Mouse (Mus musculus): ENCODE measurements at regions not wholly inside any gene's neighbourhood (a gene's known extent, or its start where the extent isn't known, plus 50 kb on each side); places are given as distances from the start of the nearest gene placed in this dataset.

GRCm38 (mm10) chr15:57589404-57590377 lies 112.3 kb upstream of the Slc22a22 start:
- WGBS, result 27% methylated on average over 11 of the region's 12 CpGs
- ATAC-seq (ENCODE audit: low FRiP score, low read depth), result peak; percentile 85
- no peaks in the 10 kb centered on the region for H3K36me3 ChIP-seq
- H3K4me3 ChIP-seq, result no peak overlapping the region
- H3K4me1 ChIP-seq (replicated peaks), result peaks cover 18% of the 10 kb centered on the region
- H3K27me3 ChIP-seq, result no peaks in the 10 kb centered on the region
- no peak overlapping the region for H3K9ac ChIP-seq
- peak overlapping the region; percentile 26 for H3K4me2 ChIP-seq
- H3K27ac ChIP-seq (replicated peaks), result peak overlapping the region; percentile 64
- H3K9me3 ChIP-seq, result no peaks in the 10 kb centered on the region

- Histone ChIP-seq H3K4me1 (replicated peaks) (peaks cover 13% of the 10 kb centered on the region), H3K27me3 (no peaks in the 10 kb centered on the region), H3K4me3 (no peak overlapping the region), H3K4me2 (no peak overlapping the region), H3K27ac (replicated peaks) (no peak overlapping the region), H3K36me3 (no peaks in the 10 kb centered on the region), H3K9ac (no peak overlapping the region), H3K9me3 (no peaks in the 10 kb centered on the region)
- ATAC-seq (ENCODE audit: low FRiP score, low read depth), result no peak
- WGBS, result 61% methylated on average over 1 of the region's 1 CpGs
Measured at GRCm38 (mm10) chr15:57585411-57585810, 108.0 kb upstream of the Slc22a22 start.

GRCm38 (mm10) chr15:57584498-57584897 lies 107.1 kb upstream of the Slc22a22 start:
- no peak overlapping the region for H3K4me2 ChIP-seq
- ATAC-seq (ENCODE audit: low FRiP score, low read depth), result no peak
- WGBS, result 90% methylated on average over 11 of the region's 11 CpGs
- H3K4me3 ChIP-seq, result no peak overlapping the region
- H3K4me1 ChIP-seq (replicated peaks), result peaks cover 4% of the 10 kb centered on the region
- H3K9me3 ChIP-seq, result no peaks in the 10 kb centered on the region
- no peaks in the 10 kb centered on the region for H3K36me3 ChIP-seq
- H3K27ac ChIP-seq (replicated peaks), result no peak overlapping the region
- H3K27me3 ChIP-seq, result no peaks in the 10 kb centered on the region
- no peak overlapping the region for H3K9ac ChIP-seq

- Histone ChIP-seq H3K9me3 (no peaks in the 10 kb centered on the region), H3K4me3 (no peak overlapping the region), H3K4me1 (replicated peaks) (no peaks in the 10 kb centered on the region), H3K36me3 (no peaks in the 10 kb centered on the region), H3K9ac (no peak overlapping the region), H3K27ac (replicated peaks) (no peak overlapping the region), H3K4me2 (no peak overlapping the region), H3K27me3 (no peaks in the 10 kb centered on the region)
- no peak for ATAC-seq (ENCODE audit: low FRiP score, low read depth)
Measured at GRCm38 (mm10) chr15:57581266-57581665, 103.8 kb upstream of the Slc22a22 start.

- Histone ChIP-seq H3K36me3 (no peaks in the 10 kb centered on the region), H3K9ac (no peak overlapping the region), H3K9me3 (no peaks in the 10 kb centered on the region), H3K27me3 (no peaks in the 10 kb centered on the region), H3K4me1 (replicated peaks) (no peaks in the 10 kb centered on the region), H3K27ac (replicated peaks) (no peak overlapping the region), H3K4me3 (no peak overlapping the region), H3K4me2 (no peak overlapping the region)
- ATAC-seq (ENCODE audit: low FRiP score, low read depth), result no peak
- WGBS, result 67% methylated on average over 2 of the region's 2 CpGs
Measured at GRCm38 (mm10) chr15:57578794-57579193, 101.4 kb upstream of the Slc22a22 start.

- no peak overlapping the region for H3K9ac ChIP-seq
- 47% methylated on average over 2 of the region's 2 CpGs for WGBS
Measured at GRCm38 (mm10) chr15:57574080-57574618, 96.7 kb upstream of the Slc22a22 start.

GRCm38 (mm10) chr15:57572460-57572859 lies 95.0 kb upstream of the Slc22a22 start:
- ATAC-seq (ENCODE audit: low FRiP score, low read depth), result no peak
- H3K27me3 ChIP-seq, result no peaks in the 10 kb centered on the region
- H3K9me3 ChIP-seq, result no peaks in the 10 kb centered on the region
- no peak overlapping the region for H3K4me3 ChIP-seq
- 74% methylated on average over 3 of the region's 3 CpGs for WGBS
- H3K4me2 ChIP-seq, result no peak overlapping the region
- H3K9ac ChIP-seq, result no peak overlapping the region
- H3K27ac ChIP-seq (replicated peaks), result no peak overlapping the region
- no peaks in the 10 kb centered on the region for H3K36me3 ChIP-seq
- H3K4me1 ChIP-seq (replicated peaks), result 0 out of 2 replicates have a peak, but pooled peaks cover 2% of the 10 kb centered on the region

More at GRCm38 (mm10) chr15:57574080-57574618, 96.7 kb upstream of the Slc22a22 start:
- no peak overlapping the region for H3K27ac ChIP-seq (replicated peaks)
- no peak overlapping the region for H3K4me2 ChIP-seq
- no peaks in the 10 kb centered on the region for H3K36me3 ChIP-seq
- H3K9me3 ChIP-seq, result no peaks in the 10 kb centered on the region
- no peaks in the 10 kb centered on the region for H3K4me1 ChIP-seq (replicated peaks)
- H3K4me3 ChIP-seq, result no peak overlapping the region
- H3K27me3 ChIP-seq, result no peaks in the 10 kb centered on the region
- ATAC-seq (ENCODE audit: low FRiP score, low read depth), result no peak

- ATAC-seq (ENCODE audit: low FRiP score, low read depth), result no peak
- Histone ChIP-seq H3K9ac (no peak overlapping the region), H3K4me1 (replicated peaks) (0 out of 2 replicates have a peak, but pooled peaks cover 2% of the 10 kb centered on the region), H3K36me3 (no peaks in the 10 kb centered on the region), H3K9me3 (no peaks in the 10 kb centered on the region), H3K27ac (replicated peaks) (no peak overlapping the region), H3K4me3 (no peak overlapping the region), H3K4me2 (no peak overlapping the region), H3K27me3 (no peaks in the 10 kb centered on the region)
- 56% methylated on average over 5 of the region's 5 CpGs for WGBS
Measured at GRCm38 (mm10) chr15:57568006-57568630, 90.7 kb upstream of the Slc22a22 start.

- Histone ChIP-seq H3K27ac (replicated peaks) (no peak overlapping the region), H3K27me3 (no peaks in the 10 kb centered on the region), H3K4me2 (no peak overlapping the region), H3K9me3 (no peaks in the 10 kb centered on the region), H3K9ac (no peak overlapping the region), H3K36me3 (no peaks in the 10 kb centered on the region), H3K4me1 (replicated peaks) (no peaks in the 10 kb centered on the region), H3K4me3 (no peak overlapping the region)
- ATAC-seq (ENCODE audit: low FRiP score, low read depth), result no peak
- 45% methylated on average over 2 of the region's 2 CpGs for WGBS
Measured at GRCm38 (mm10) chr15:57547154-57547553, 69.7 kb upstream of the Slc22a22 start.

- 80% methylated on average over 4 of the region's 4 CpGs for WGBS
- H3K4me3 ChIP-seq, result no peak overlapping the region
- H3K36me3 ChIP-seq, result no peaks in the 10 kb centered on the region
- H3K4me1 ChIP-seq (replicated peaks), result no peaks in the 10 kb centered on the region
- ATAC-seq (ENCODE audit: low FRiP score, low read depth), result no peak
- no peak overlapping the region for H3K9ac ChIP-seq
- no peak overlapping the region for H3K4me2 ChIP-seq
- no peaks in the 10 kb centered on the region for H3K9me3 ChIP-seq
- H3K27me3 ChIP-seq, result no peaks in the 10 kb centered on the region
- H3K27ac ChIP-seq (replicated peaks), result no peak overlapping the region
Measured at GRCm38 (mm10) chr15:57545141-57545540, 67.7 kb upstream of the Slc22a22 start.

- Histone ChIP-seq H3K4me1 (replicated peaks) (no peaks in the 10 kb centered on the region), H3K9me3 (no peaks in the 10 kb centered on the region), H3K36me3 (no peaks in the 10 kb centered on the region), H3K4me2 (no peak overlapping the region), H3K27ac (replicated peaks) (no peak overlapping the region), H3K4me3 (no peak overlapping the region), H3K9ac (no peak overlapping the region), H3K27me3 (no peaks in the 10 kb centered on the region)
- 67% methylated on average over 3 of the region's 3 CpGs for WGBS
- no peak for ATAC-seq (ENCODE audit: low FRiP score, low read depth)
Measured at GRCm38 (mm10) chr15:57543985-57544384, 66.6 kb upstream of the Slc22a22 start.

- WGBS, result 34% methylated on average over 3 of the region's 3 CpGs
- Histone ChIP-seq H3K4me2 (no peak overlapping the region), H3K9ac (no peak overlapping the region), H3K4me3 (no peak overlapping the region), H3K9me3 (no peaks in the 10 kb centered on the region), H3K27ac (replicated peaks) (no peak overlapping the region), H3K36me3 (no peaks in the 10 kb centered on the region), H3K4me1 (replicated peaks) (no peaks in the 10 kb centered on the region), H3K27me3 (no peaks in the 10 kb centered on the region)
- ATAC-seq (ENCODE audit: low FRiP score, low read depth), result no peak
Measured at GRCm38 (mm10) chr15:57542630-57543029, 65.2 kb upstream of the Slc22a22 start.

All from hindbrain, embryonic 15.5 days (tissue).